Mouse (Mus musculus): ENCODE measurements at regions not wholly inside any gene's neighbourhood (a gene's known extent, or its start where the extent isn't known, plus 50 kb on each side); places are given as distances from the start of the nearest gene placed in this dataset.

DNA sequence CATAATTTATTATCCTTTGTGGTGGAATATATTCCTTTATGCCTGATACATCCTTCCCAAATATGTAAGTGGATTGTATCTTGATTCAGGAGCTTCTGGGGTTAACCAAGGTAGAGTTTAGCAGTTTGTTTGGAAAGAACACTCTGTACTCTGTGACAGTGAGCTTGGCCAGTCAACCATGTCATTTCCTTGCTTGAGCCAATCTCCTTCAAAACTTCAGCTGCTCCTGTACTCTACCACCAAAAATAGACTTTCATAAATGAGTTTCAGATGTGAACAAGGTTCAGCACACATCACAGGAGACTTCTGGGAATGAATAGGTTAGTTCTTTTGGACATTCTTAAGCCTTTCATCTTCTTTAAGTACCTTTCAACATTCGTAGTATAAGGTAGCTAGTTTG, 1056.5 kb upstream of the Jmjd1c start:
- DNase-seq (ENCODE audit: low read depth, low spot score) = peak; percentile 11

Measured in forelimb bud, embryonic 11.5 days (tissue).